Mouse (Mus musculus) myocyte (in vitro differentiated cells): Measurements from ENCODE around the gene Dolpp1. TPM values are rescaled to one million over a fixed set of nuclear protein-coding genes. Genes with fewer than 3 reads are reported as not detected.

ENCODE experiments used
- H3K27me3 ChIP-seq: one replicate; pipeline ENCODE4 v1.6.1; 2011; ENCODE audit not compliant: control insufficient read depth, insufficient read depth, insufficient read length
- H3K36me3 ChIP-seq: one replicate; pipeline ENCODE4 v1.6.1; 2011; ENCODE audit not compliant: control insufficient read depth, insufficient read depth
- H3K4me2 ChIP-seq: one replicate; pipeline ENCODE4 v1.6.1; 2011; ENCODE audit warnings: low read depth, control low read depth
- H3K4me3 ChIP-seq: one replicate; pipeline ENCODE4 v1.5.1; 2011; ENCODE audit warnings: mild to moderate bottlenecking, control low read depth, moderate library complexity
- H3K79me2 ChIP-seq: one replicate; pipeline ENCODE4 v1.6.1; 2011; ENCODE audit not compliant: control insufficient read depth, insufficient read depth
- H3ac ChIP-seq: one replicate; pipeline ENCODE4 v1.6.1; 2011; ENCODE audit not compliant: control insufficient read depth, insufficient read length
- CEBPB ChIP-seq: IDR thresholded peaks from 2 replicates; pipeline ENCODE4 v1.6.1; 2011; ENCODE audit warnings: mild to moderate bottlenecking, moderate library complexity; ENCODE audit not compliant: poor library complexity, insufficient read depth, severe bottlenecking
- E2F4 ChIP-seq: IDR thresholded peaks from one replicate; pipeline ENCODE4 v1.6.1; 2011; ENCODE audit warnings: mild to moderate bottlenecking, control low read depth, moderate library complexity; ENCODE audit not compliant: insufficient read depth
- MAX ChIP-seq: IDR thresholded peaks from one replicate; pipeline ENCODE4 v1.6.1; 2011; ENCODE audit warnings: low read depth, mild to moderate bottlenecking, control low read depth
- MYOD1 ChIP-seq, 3 experiments: IDR thresholded peaks; one replicate each; pipeline ENCODE4 v1.6.1; 2011; ENCODE audit warnings: control low read depth in 2 of 3, low read depth in 2 of 3, mild to moderate bottlenecking in 2 of 3, moderate library complexity in 1 of 3; ENCODE audit not compliant: insufficient read length in 2 of 3, control insufficient read depth in 1 of 3
- MYOG ChIP-seq, 3 experiments: IDR thresholded peaks; one replicate each; pipeline ENCODE4 v1.6.1; 2011; ENCODE audit warnings: control low read depth in 2 of 3, low read depth in 2 of 3, mild to moderate bottlenecking in 2 of 3; ENCODE audit not compliant: insufficient read length in 2 of 3, control insufficient read depth in 1 of 3, insufficient read depth in 1 of 3
- POLR2A ChIP-seq: IDR thresholded peaks from one replicate; pipeline ENCODE4 v1.6.1; 2011; ENCODE audit warnings: low read depth, mild to moderate bottlenecking, control low read depth, moderate library complexity; ENCODE audit not compliant: insufficient read length
- POLR2AphosphoS2 ChIP-seq: IDR thresholded peaks from one replicate; pipeline ENCODE4 v1.6.1; 2011; ENCODE audit warnings: low read depth, control low read depth; ENCODE audit not compliant: insufficient read length
- REST ChIP-seq: IDR thresholded peaks from one replicate; pipeline ENCODE4 v1.6.1; 2011; ENCODE audit warnings: mild to moderate bottlenecking, control low read depth, moderate library complexity; ENCODE audit not compliant: insufficient read depth, insufficient read length
- SRF ChIP-seq: IDR thresholded peaks from one replicate; pipeline ENCODE4 v1.6.1; 2011; ENCODE audit warnings: low read depth; ENCODE audit not compliant: control insufficient read depth, insufficient read length
- TCF12 ChIP-seq: IDR thresholded peaks from one replicate; pipeline ENCODE4 v1.6.1; 2011; ENCODE audit warnings: mild to moderate bottlenecking, control low read depth; ENCODE audit not compliant: poor library complexity, insufficient read depth, severe bottlenecking
- TCF3 ChIP-seq: IDR thresholded peaks from one replicate; pipeline ENCODE4 v1.6.1; 2011; ENCODE audit warnings: low read depth, control low read depth; ENCODE audit not compliant: insufficient read length
- USF1 ChIP-seq: IDR thresholded peaks from one replicate; pipeline ENCODE4 v1.6.1; 2011; ENCODE audit warnings: low read depth, mild to moderate bottlenecking, control low read depth, moderate library complexity
- polyA plus RNA-seq: library from polyadenylated mRNA; unstranded; fragments of >200 nt; fragmentation: generic; extraction: Trizol; gene quantifications from one replicate; pipeline ENCODE4 v1.2.1, GENCODE M21; 2012; ENCODE audit warnings: missing spikeins

Dolpp1 gene
- polyA plus RNA-seq, 1 experiment, result 15.7 TPM

DNA sequence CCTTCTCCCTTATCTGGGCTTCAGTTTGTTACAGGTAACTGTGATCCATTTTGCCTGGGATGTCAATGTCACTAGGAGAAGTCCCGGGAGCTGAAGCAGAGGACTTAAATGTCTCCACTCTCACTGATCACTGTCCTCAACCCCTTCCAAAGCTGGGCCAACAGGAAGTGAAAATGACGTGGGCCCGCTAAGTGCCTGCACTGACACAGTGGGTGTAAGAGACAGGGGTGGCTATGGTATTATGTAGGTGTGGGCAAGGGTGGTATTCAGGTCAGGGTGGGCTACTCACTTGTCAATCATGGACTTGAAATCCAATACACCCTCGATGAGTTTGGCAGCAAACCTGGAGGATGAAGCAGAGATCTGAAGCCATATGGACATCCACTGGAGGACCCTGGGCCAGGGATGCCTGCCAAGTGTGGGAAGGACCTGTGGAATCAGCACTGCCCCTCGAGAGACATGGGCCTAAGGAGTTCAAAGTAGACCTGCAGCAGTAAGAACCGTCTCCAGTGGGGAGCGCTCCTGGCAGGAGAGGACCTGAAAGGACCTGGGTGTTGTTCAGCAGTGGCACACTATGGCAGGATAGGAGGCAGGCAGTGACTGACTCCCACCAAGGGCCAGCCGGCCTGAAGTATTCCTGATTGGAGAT, 16.5 kb downstream of the Dolpp1 start:
- Histone ChIP-seq H3ac (no peak overlapping the region), H3K79me2 (no peaks in the 10 kb centered on the region), H3K27me3 (no peaks in the 10 kb centered on the region), H3K4me3 (no peak overlapping the region), H3K36me3 (peaks cover 14% of the 10 kb centered on the region), H3K4me2 (no peak overlapping the region)
- TF ChIP-seq TCF12 (no peak), TCF3 (no peak)

DNA sequence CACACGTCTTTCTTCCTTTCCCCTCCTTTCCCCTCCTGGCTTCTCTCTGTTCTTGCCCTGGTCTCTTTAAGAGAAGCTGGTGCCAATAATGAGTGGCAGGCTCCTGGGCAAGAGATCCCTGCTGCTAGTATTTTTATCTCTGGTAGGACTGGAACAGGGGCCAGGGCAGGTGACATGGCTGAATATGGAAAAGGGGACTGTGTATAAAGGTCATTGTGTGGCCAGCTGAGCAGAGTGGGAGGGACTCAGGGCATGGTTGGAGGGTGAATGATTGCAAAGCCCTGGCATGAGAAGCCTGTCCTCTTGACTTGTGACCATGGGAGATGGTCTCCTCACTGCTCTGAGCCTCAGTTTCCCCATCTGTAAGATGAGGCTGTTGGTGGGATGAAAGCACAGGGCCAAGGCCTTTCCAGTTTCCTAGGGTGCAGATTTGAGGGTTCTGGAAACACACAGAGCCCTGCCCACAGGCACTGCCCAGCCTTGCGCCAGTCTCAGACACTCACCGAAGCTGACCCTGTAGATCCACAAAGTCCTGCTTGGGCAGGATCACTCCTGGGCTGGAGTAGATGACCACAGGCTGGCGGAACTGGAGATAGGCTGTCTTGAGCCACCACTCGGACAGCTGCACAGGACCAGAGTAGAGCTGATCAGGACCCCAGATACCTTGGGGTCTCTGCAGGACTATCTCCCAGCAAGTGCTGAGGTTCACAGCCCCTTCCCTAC, 17.6 kb downstream of the Dolpp1 start:
- Histone ChIP-seq H3K4me2 (no peak overlapping the region), H3K36me3 (peaks cover 14% of the 10 kb centered on the region), H3K27me3 (no peaks in the 10 kb centered on the region), H3K4me3 (no peak overlapping the region), H3ac (no peak overlapping the region), H3K79me2 (no peaks in the 10 kb centered on the region)
- TF ChIP-seq MYOD1 (IDR thresholded peaks at IDR 0.05; ENCODE audit: control insufficient read depth in 1 of 3, insufficient read length in 2 of 3, low read depth in 2 of 3), result peak in 1 of 3 experiments; percentile 25
- no peak for TF ChIP-seq MYOG (IDR thresholded peaks at IDR 0.05; ENCODE audit: control insufficient read depth in 1 of 3, insufficient read depth in 1 of 3, insufficient read length in 2 of 3, low read depth in 2 of 3)

DNA sequence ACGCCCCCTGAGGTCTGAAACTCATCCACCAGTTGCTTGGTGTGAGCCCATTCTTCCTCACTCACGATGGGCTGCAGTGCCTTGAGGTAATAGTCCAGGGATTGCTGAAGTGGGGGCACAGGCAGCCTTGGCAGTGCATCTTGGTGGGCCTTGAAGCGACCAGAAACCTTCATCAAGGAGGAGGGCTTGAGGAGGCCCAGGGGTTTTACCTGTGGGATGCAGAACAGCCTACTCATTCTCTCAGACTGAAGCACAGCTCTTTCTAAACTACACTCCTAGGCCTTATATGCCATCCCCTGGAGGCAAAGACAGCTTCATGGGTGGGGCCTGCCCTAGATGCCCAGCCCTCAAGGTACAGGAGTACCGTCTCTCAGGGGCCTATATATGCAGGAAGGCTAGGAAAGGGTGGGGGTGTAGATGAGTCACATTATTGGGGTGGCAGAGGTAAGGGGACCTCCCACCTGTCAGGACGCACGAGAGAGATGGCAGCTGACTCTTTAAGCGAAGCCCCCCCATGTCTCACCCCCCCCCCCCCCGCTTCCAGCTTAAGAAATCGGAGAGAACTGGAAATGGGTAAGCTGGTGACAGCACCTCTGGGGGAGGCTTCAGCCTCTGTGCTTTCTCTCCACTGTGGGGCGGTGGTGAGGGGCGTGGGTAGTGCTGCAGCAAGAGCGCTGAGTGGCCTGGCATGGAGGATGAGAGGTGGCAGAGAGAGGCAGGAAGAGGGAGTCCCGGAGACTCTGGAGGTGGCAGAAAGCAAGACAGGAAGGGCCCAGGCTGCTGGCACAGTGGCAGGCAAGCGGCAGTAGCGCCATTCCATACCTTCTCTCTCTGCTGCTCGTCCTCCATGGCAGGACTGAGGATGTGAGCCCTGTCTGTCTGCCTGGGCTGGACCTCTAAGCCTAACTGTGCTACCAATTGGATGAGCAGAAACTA, 21.3 kb downstream of the Dolpp1 start:
- no peak overlapping the region for H3ac ChIP-seq
- peaks cover 7% of the 10 kb centered on the region for H3K36me3 ChIP-seq
- no peak overlapping the region for H3K4me2 ChIP-seq
- TF ChIP-seq SRF, result no peak
- TF ChIP-seq MYOD1 (IDR thresholded peaks at IDR 0.05; ENCODE audit: control insufficient read depth in 1 of 3, insufficient read length in 2 of 3, low read depth in 2 of 3), result no peak
- no peak for TF ChIP-seq MAX
- no peak for TF ChIP-seq USF1
- no peak for TF ChIP-seq CEBPB
- TF ChIP-seq MYOG (IDR thresholded peaks at IDR 0.05; ENCODE audit: control insufficient read depth in 1 of 3, insufficient read depth in 1 of 3, insufficient read length in 2 of 3, low read depth in 2 of 3), result no peak
- no peak for TF ChIP-seq POLR2AphosphoS2
- no peak for TF ChIP-seq E2F4
- no peak for TF ChIP-seq POLR2A
- TF ChIP-seq TCF3, result no peak
- TF ChIP-seq TCF12, result no peak
- no peak for TF ChIP-seq REST
- peaks cover 20% of the 10 kb centered on the region for H3K79me2 ChIP-seq
- H3K27me3 ChIP-seq, result no peaks in the 10 kb centered on the region
- no peak overlapping the region for H3K4me3 ChIP-seq

DNA sequence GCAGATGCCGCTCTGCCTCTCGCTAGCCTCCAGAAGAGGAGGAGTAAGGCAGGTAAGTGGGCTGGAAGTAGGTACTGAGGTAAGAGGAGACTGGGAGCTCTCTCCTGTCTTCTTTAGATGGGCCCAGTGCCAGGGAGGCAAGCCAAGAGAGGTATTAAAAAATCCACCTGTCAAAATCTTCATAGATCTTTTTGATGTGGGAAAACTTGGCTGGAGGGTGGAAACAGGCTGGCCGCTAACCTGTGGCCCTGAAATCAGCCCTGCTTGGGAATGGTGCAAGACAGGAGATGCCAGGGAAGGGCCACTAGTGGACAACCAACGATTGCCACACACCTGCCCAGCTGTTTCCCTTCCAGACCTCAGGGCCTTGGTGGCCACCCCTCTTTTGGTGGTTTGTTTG, 22.0 kb downstream of the Dolpp1 start:
- H3K36me3 ChIP-seq, result peaks cover 7% of the 10 kb centered on the region
- peaks cover 28% of the 10 kb centered on the region for H3K79me2 ChIP-seq
- TF ChIP-seq POLR2A (no peak), E2F4 (no peak), MYOG (IDR thresholded peaks at IDR 0.05; ENCODE audit: control insufficient read depth in 1 of 3, insufficient read depth in 1 of 3, insufficient read length in 2 of 3, low read depth in 2 of 3) (no peak), TCF12 (no peak), SRF (no peak), MYOD1 (IDR thresholded peaks at IDR 0.05; ENCODE audit: control insufficient read depth in 1 of 3, insufficient read length in 2 of 3, low read depth in 2 of 3) (no peak), TCF3 (no peak), POLR2AphosphoS2 (no peak), REST (no peak), CEBPB (no peak), MAX (no peak), USF1 (no peak)
- H3K27me3 ChIP-seq, result no peaks in the 10 kb centered on the region
- H3K4me2 ChIP-seq, result peak overlapping the region; percentile 98
- peak overlapping the region; percentile 98 for H3K4me3 ChIP-seq
- H3ac ChIP-seq, result no peak overlapping the region
